Mouse (Mus musculus) myocyte (in vitro differentiated cells): ENCODE measurements around the gene Egfl7.

ENCODE experiments used
- E2F4 ChIP-seq: IDR thresholded peaks from one replicate; pipeline ENCODE4 v1.6.1; 2011; ENCODE audit warnings: mild to moderate bottlenecking, control low read depth, moderate library complexity; ENCODE audit not compliant: insufficient read depth
- MAX ChIP-seq: IDR thresholded peaks from one replicate; pipeline ENCODE4 v1.6.1; 2011; ENCODE audit warnings: low read depth, mild to moderate bottlenecking, control low read depth
- MYOD1 ChIP-seq, 3 experiments: IDR thresholded peaks; one replicate each; pipeline ENCODE4 v1.6.1; 2011; ENCODE audit warnings: control low read depth in 2 of 3, low read depth in 2 of 3, mild to moderate bottlenecking in 2 of 3, moderate library complexity in 1 of 3; ENCODE audit not compliant: insufficient read length in 2 of 3, control insufficient read depth in 1 of 3
- POLR2A ChIP-seq: IDR thresholded peaks from one replicate; pipeline ENCODE4 v1.6.1; 2011; ENCODE audit warnings: low read depth, mild to moderate bottlenecking, control low read depth, moderate library complexity; ENCODE audit not compliant: insufficient read length
- POLR2AphosphoS2 ChIP-seq: IDR thresholded peaks from one replicate; pipeline ENCODE4 v1.6.1; 2011; ENCODE audit warnings: low read depth, control low read depth; ENCODE audit not compliant: insufficient read length
- TCF3 ChIP-seq: IDR thresholded peaks from one replicate; pipeline ENCODE4 v1.6.1; 2011; ENCODE audit warnings: low read depth, control low read depth; ENCODE audit not compliant: insufficient read length

DNA sequence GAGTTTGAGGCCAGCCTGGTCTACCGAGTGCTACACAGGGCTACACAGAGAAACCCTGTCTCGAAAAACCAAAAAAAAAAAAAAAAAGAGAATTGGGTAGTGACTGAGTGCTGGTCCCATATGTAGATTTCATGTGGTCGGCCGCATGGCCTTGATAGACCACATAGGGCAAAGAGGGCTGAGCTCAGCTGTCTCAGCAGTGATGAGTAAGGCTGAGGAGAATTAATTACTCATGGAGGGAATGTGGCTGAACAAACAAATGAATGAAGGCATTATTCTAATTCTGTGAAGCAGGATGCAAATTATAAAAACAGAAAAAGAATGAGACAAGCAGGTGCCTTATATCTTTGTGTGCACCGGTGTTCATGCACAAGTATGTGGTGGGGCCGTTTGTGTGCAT lies 48.0 kb upstream of the Egfl7 start:
- no peak for TF ChIP-seq POLR2AphosphoS2
- TF ChIP-seq TCF3, result peak; percentile 55
- TF ChIP-seq E2F4, result no peak
- peak; percentile 48 for TF ChIP-seq MAX
- no peak for TF ChIP-seq POLR2A
- TF ChIP-seq MYOD1 (IDR thresholded peaks at IDR 0.05; ENCODE audit: control insufficient read depth in 1 of 3, insufficient read length in 2 of 3, low read depth in 2 of 3), result peak; percentile 63 to 87 (median 86)
